Mouse (Mus musculus) macrophage (primary cell): Measurements from ENCODE around the gene Ddit4l. TPM values are rescaled to one million over a fixed set of nuclear protein-coding genes. Genes with fewer than 3 reads are reported as not detected.
"Not testable (repeated sequence)": the region's sequence is repeated elsewhere in the genome, so short reads cannot be mapped to it uniquely, and the experiment has no call there.

Experiments
- H3K27ac ChIP-seq: fragments of 350-480 bp; formaldehyde crosslinking; 2 replicates; pipeline ENCODE4 v1.9.0; 2021
- H3K36me3 ChIP-seq: fragments of 350-480 bp; formaldehyde crosslinking; 2 replicates; pipeline ENCODE4 v1.9.0; 2021; ENCODE audit errors: inconsistent target
- H3K4me3 ChIP-seq: fragments of 350-480 bp; formaldehyde crosslinking; 2 replicates; pipeline ENCODE4 v1.9.0; 2021; ENCODE audit errors: inconsistent target
- H3K79me2 ChIP-seq: fragments of 350-480 bp; formaldehyde crosslinking; 2 replicates; pipeline ENCODE4 v1.9.0; 2021; ENCODE audit errors: inconsistent target
- WGBS: methylation state at CpG from one replicate; pipeline ENCODE4 v1.1.7; 2026; ENCODE audit warnings: inconsistent platforms; ENCODE audit not compliant: missing documents; 5-methylcytosine and 5-hydroxymethylcytosine counted together
- polyA plus RNA-seq: library from polyadenylated mRNA; stranded (reverse); fragments of 250-400 nt; gene quantifications from 3 replicates; pipeline ENCODE4 v1.2.4, GENCODE M21; 2018; ENCODE audit warnings: inconsistent platforms
- total RNA-seq, 78 experiments: library from RNA; depleted of rRNA; stranded (reverse); fragments of 250-400 nt; gene quantifications; 1 replicate in 9 of 78; 2 replicates in 24 of 78; 3 replicates in 43 of 78; 4 replicates in 2 of 78; pipeline ENCODE4 v1.2.4; 2018; ENCODE audit warnings: inconsistent platforms in 56 of 78

Ddit4l gene
- total RNA-seq (2018; cell fraction: chromatin; rRNA removed), result 1 to 10 TPM in 1 of 26 experiments, not detected in 25; 2.5 TPM
- under 1 TPM in 14 of 26 experiments, not detected in 12; 0.04 to 0.86 (median 0.12) TPM for total RNA-seq (2018; cell fraction: cytosol; rRNA removed)
- total RNA-seq (2018; cell fraction: nucleus; rRNA removed), result under 1 TPM in 1 of 26 experiments, not detected in 25; 0.17 TPM
- 0.15 TPM in 1 of 3 replicates, not detected in the others for polyA plus RNA-seq

- not testable (repeated sequence) for H3K27ac ChIP-seq, H3K4me3 ChIP-seq, H3K36me3 ChIP-seq, H3K79me2 ChIP-seq
- WGBS, result 98% methylated on average over 3 of the region's 3 CpGs
These were observed at the start of gene Ddit4l for GRCm38 (mm10) chr3:137621312-137621711. Ddit4l (plus strand) TSS chr3:137621612.

- Histone ChIP-seq H3K27ac (no peak overlapping the region), H3K36me3 (no peaks in the 10 kb centered on the region), H3K4me3 (no peak overlapping the region), H3K79me2 (no peaks in the 10 kb centered on the region)
- 96% methylated on average over 4 of the region's 4 CpGs for WGBS
These were observed 45.3 kb upstream of the Ddit4l start for GRCm38 (mm10) chr3:137576146-137576545.

GRCm38 (mm10) chr3:137586376-137586969, 34.9 kb upstream of the Ddit4l start:
- H3K79me2 ChIP-seq, result no peaks in the 10 kb centered on the region
- no peak overlapping the region for H3K27ac ChIP-seq
- H3K4me3 ChIP-seq, result no peak overlapping the region
- WGBS, result 80% methylated on average over 5 of the region's 5 CpGs
- no peaks in the 10 kb centered on the region for H3K36me3 ChIP-seq

- Histone ChIP-seq H3K27ac (no peak overlapping the region), H3K36me3 (no peaks in the 10 kb centered on the region), H3K4me3 (no peak overlapping the region), H3K79me2 (no peaks in the 10 kb centered on the region)
- 96% methylated on average over 4 of the region's 4 CpGs for WGBS
These were observed 31.6 kb upstream of the Ddit4l start for GRCm38 (mm10) chr3:137589811-137590210.

- 90% methylated on average over 4 of the region's 4 CpGs for WGBS
- Histone ChIP-seq H3K36me3 (no peaks in the 10 kb centered on the region), H3K4me3 (no peak overlapping the region), H3K79me2 (no peaks in the 10 kb centered on the region), H3K27ac (no peak overlapping the region)
These were observed 27.0 kb upstream of the Ddit4l start for GRCm38 (mm10) chr3:137594332-137594905.

- 86% methylated on average over 1 of the region's 1 CpGs for WGBS
- Histone ChIP-seq H3K4me3 (no peak overlapping the region), H3K27ac (no peak overlapping the region), H3K36me3 (no peaks in the 10 kb centered on the region), H3K79me2 (no peaks in the 10 kb centered on the region)
These were observed 12.4 kb upstream of the Ddit4l start for GRCm38 (mm10) chr3:137608918-137609435.

- peak overlapping the region; percentile 19 for H3K27ac ChIP-seq
- H3K4me3 ChIP-seq, result peak overlapping the region; percentile 12
- H3K79me2 ChIP-seq, result no peaks in the 10 kb centered on the region
- H3K36me3 ChIP-seq, result no peaks in the 10 kb centered on the region
- WGBS, result 4% methylated on average over 6 of the region's 6 CpGs
These were observed 10.8 kb upstream of the Ddit4l start for GRCm38 (mm10) chr3:137610457-137611109.

- Histone ChIP-seq H3K79me2 (no peaks in the 10 kb centered on the region), H3K36me3 (no peaks in the 10 kb centered on the region), H3K27ac (peak overlapping the region; percentile 19), H3K4me3 (peak overlapping the region; percentile 12)
- 30% methylated on average over 4 of the region's 4 CpGs for WGBS
These were observed 10.1 kb upstream of the Ddit4l start for GRCm38 (mm10) chr3:137611110-137611857.

- Histone ChIP-seq H3K27ac (no peak overlapping the region), H3K79me2 (no peaks in the 10 kb centered on the region), H3K4me3 (no peak overlapping the region), H3K36me3 (no peaks in the 10 kb centered on the region)
- 95% methylated on average over 2 of the region's 2 CpGs for WGBS
These were observed 9.4 kb upstream of the Ddit4l start for GRCm38 (mm10) chr3:137611981-137612380.

GRCm38 (mm10) chr3:137620540-137620939, 872 bp upstream of the Ddit4l start:
- 95% methylated on average over 5 of the region's 5 CpGs for WGBS
- no peaks in the 10 kb centered on the region for H3K36me3 ChIP-seq
- H3K79me2 ChIP-seq, result no peaks in the 10 kb centered on the region
- H3K4me3 ChIP-seq, result no peak overlapping the region
- no peak overlapping the region for H3K27ac ChIP-seq

GRCm38 (mm10) chr3:137622091-137622490, 679 bp downstream of the Ddit4l start:
- no peaks in the 10 kb centered on the region for H3K36me3 ChIP-seq
- WGBS, result 93% methylated on average over 5 of the region's 6 CpGs
- no peak overlapping the region for H3K27ac ChIP-seq
- no peak overlapping the region for H3K4me3 ChIP-seq
- H3K79me2 ChIP-seq, result no peaks in the 10 kb centered on the region

GRCm38 (mm10) chr3:137622895-137623580, 1.6 kb downstream of the Ddit4l start:
- H3K27ac ChIP-seq, result no peak overlapping the region
- H3K36me3 ChIP-seq, result no peaks in the 10 kb centered on the region
- WGBS, result 70% methylated on average over 14 of the region's 14 CpGs
- no peaks in the 10 kb centered on the region for H3K79me2 ChIP-seq
- no peak overlapping the region for H3K4me3 ChIP-seq

GRCm38 (mm10) chr3:137623581-137624362, 2.4 kb downstream of the Ddit4l start:
- Histone ChIP-seq H3K36me3 (no peaks in the 10 kb centered on the region), H3K27ac (no peak overlapping the region), H3K79me2 (no peaks in the 10 kb centered on the region), H3K4me3 (peak overlapping the region; percentile 27)
- WGBS, result 2% methylated on average over 47 of the region's 47 CpGs
